Mouse (Mus musculus) forebrain, embryonic 10.5 days (tissue): ENCODE data around the gene Rgs4. TPM values are rescaled to one million over a fixed set of nuclear protein-coding genes. Genes with fewer than 3 reads are reported as not detected.

Experiments used
- DNase-seq: peaks from one replicate; pipeline ENCODE4 v3.0.0-alpha.2; 2017; ENCODE audit warnings: low spot score; ENCODE audit errors: extremely low spot score
- H3K27ac ChIP-seq: fragments of 300-500 bp; sonication (generic); 2 replicates; pipeline ENCODE4 v1.5.1; 2016; ENCODE audit warnings: mild to moderate bottlenecking
- H3K27me3 ChIP-seq: fragments of 300-500 bp; sonication (generic); 2 replicates; pipeline ENCODE4 v1.6.1; 2016; ENCODE audit warnings: mild to moderate bottlenecking; ENCODE audit not compliant: poor library complexity, severe bottlenecking
- H3K36me3 ChIP-seq: fragments of 300-500 bp; sonication (generic); replicated peaks from 2 replicates; pipeline ENCODE4 v1.6.1; 2016; ENCODE audit warnings: mild to moderate bottlenecking, moderate library complexity
- H3K4me1 ChIP-seq: fragments of 300-500 bp; sonication (generic); 2 replicates; pipeline ENCODE4 v1.6.1; 2016
- H3K4me3 ChIP-seq: fragments of 300-500 bp; sonication (generic); 2 replicates; pipeline ENCODE4 v1.5.1; 2016; ENCODE audit warnings: mild to moderate bottlenecking, moderate library complexity
- H3K9me3 ChIP-seq: fragments of 300-500 bp; sonication (generic); 2 replicates; pipeline ENCODE4 v1.6.1; 2016; ENCODE audit warnings: mild to moderate bottlenecking, moderate library complexity
- WGBS: fragments of 180-500 bp; shearing (Covaris S2); methylation state at CpG from one replicate; pipeline ENCODE4 v1.1.7; 2016; 5-methylcytosine and 5-hydroxymethylcytosine counted together
- polyA plus RNA-seq: library from polyadenylated mRNA; unstranded; fragments of >200 nt; fragmentation: Nextera tagmentation; extraction: Ambion mirVana; gene quantifications from 2 replicates; pipeline ENCODE4 v1.2.1, GENCODE M21; 2016

Rgs4 gene
- polyA plus RNA-seq, 1 experiment from 2014 or later = 2.8 TPM

- no peaks in the 10 kb centered on the region for H3K27me3 ChIP-seq
- 94% methylated on average over 6 of the region's 6 CpGs for WGBS
- H3K27ac ChIP-seq = no peak overlapping the region
- no peaks in the 10 kb centered on the region for H3K9me3 ChIP-seq
- H3K4me3 ChIP-seq = no peak overlapping the region
- H3K36me3 ChIP-seq = no peaks in the 10 kb centered on the region
- no peaks in the 10 kb centered on the region for H3K4me1 ChIP-seq
- DNase-seq = no peak
These were observed 11.3 kb downstream of the Rgs4 start for GRCm38 (mm10) chr1:169736139-169736538.

GRCm38 (mm10) chr1:169730599-169731100 lies 16.8 kb downstream of the Rgs4 start:
- WGBS = 77% methylated on average over 7 of the region's 7 CpGs
- 0 out of 2 replicates have a peak, but pooled peaks cover 3% of the 10 kb centered on the region for H3K4me1 ChIP-seq
- no peak overlapping the region for H3K4me3 ChIP-seq
- DNase-seq = no peak
- H3K27me3 ChIP-seq = no peaks in the 10 kb centered on the region
- no peaks in the 10 kb centered on the region for H3K36me3 ChIP-seq
- H3K27ac ChIP-seq = no peak overlapping the region
- H3K9me3 ChIP-seq = no peaks in the 10 kb centered on the region

- no peaks in the 10 kb centered on the region for H3K9me3 ChIP-seq
- H3K27me3 ChIP-seq = no peaks in the 10 kb centered on the region
- H3K4me1 ChIP-seq = 0 out of 2 replicates have a peak, but pooled peaks cover 3% of the 10 kb centered on the region
- no peak for DNase-seq
- H3K27ac ChIP-seq = no peak overlapping the region
- no peaks in the 10 kb centered on the region for H3K36me3 ChIP-seq
- 88% methylated on average over 3 of the region's 3 CpGs for WGBS
- no peak overlapping the region for H3K4me3 ChIP-seq
These were observed 21.1 kb downstream of the Rgs4 start for GRCm38 (mm10) chr1:169726319-169726718.

GRCm38 (mm10) chr1:169721836-169722235 lies 25.6 kb downstream of the Rgs4 start:
- WGBS = 96% methylated on average over 2 of the region's 2 CpGs
- no peak for DNase-seq
- H3K27ac ChIP-seq = no peak overlapping the region
- H3K9me3 ChIP-seq = no peaks in the 10 kb centered on the region
- H3K4me3 ChIP-seq = no peak overlapping the region
- H3K4me1 ChIP-seq = no peaks in the 10 kb centered on the region
- H3K27me3 ChIP-seq = no peaks in the 10 kb centered on the region
- H3K36me3 ChIP-seq = no peaks in the 10 kb centered on the region

GRCm38 (mm10) chr1:169704395-169705087 lies 42.9 kb downstream of the Rgs4 start:
- Histone ChIP-seq H3K36me3 (no peaks in the 10 kb centered on the region), H3K4me3 (no peak overlapping the region), H3K27ac (no peak overlapping the region), H3K4me1 (no peaks in the 10 kb centered on the region), H3K27me3 (no peaks in the 10 kb centered on the region), H3K9me3 (no peaks in the 10 kb centered on the region)
- WGBS = 95% methylated on average over 4 of the region's 4 CpGs
- no peak for DNase-seq

- no peak overlapping the region for H3K4me3 ChIP-seq
- H3K4me1 ChIP-seq = no peaks in the 10 kb centered on the region
- WGBS = 86% methylated on average over 2 of the region's 2 CpGs
- no peaks in the 10 kb centered on the region for H3K9me3 ChIP-seq
- DNase-seq = no peak
- no peaks in the 10 kb centered on the region for H3K36me3 ChIP-seq
- no peaks in the 10 kb centered on the region for H3K27me3 ChIP-seq
- no peak overlapping the region for H3K27ac ChIP-seq
These were observed 48.3 kb downstream of the Rgs4 start for GRCm38 (mm10) chr1:169699184-169699583.

- no peak for DNase-seq
- no peaks in the 10 kb centered on the region for H3K9me3 ChIP-seq
- 84% methylated on average over 4 of the region's 4 CpGs for WGBS
- H3K36me3 ChIP-seq = no peaks in the 10 kb centered on the region
- no peaks in the 10 kb centered on the region for H3K4me1 ChIP-seq
- no peak overlapping the region for H3K4me3 ChIP-seq
- no peak overlapping the region for H3K27ac ChIP-seq
- no peaks in the 10 kb centered on the region for H3K27me3 ChIP-seq
These were observed 50.2 kb downstream of the Rgs4 start for GRCm38 (mm10) chr1:169697236-169697635.

- Histone ChIP-seq H3K4me1 (no peaks in the 10 kb centered on the region), H3K27ac (no peak overlapping the region), H3K27me3 (no peaks in the 10 kb centered on the region), H3K4me3 (no peak overlapping the region), H3K36me3 (no peaks in the 10 kb centered on the region), H3K9me3 (no peaks in the 10 kb centered on the region)
- WGBS = 88% methylated on average over 3 of the region's 3 CpGs
- DNase-seq = no peak
These were observed 52.1 kb downstream of the Rgs4 start for GRCm38 (mm10) chr1:169695356-169695755.

GRCm38 (mm10) chr1:169693537-169693936 lies 53.9 kb downstream of the Rgs4 start:
- Histone ChIP-seq H3K36me3 (no peaks in the 10 kb centered on the region), H3K4me3 (no peak overlapping the region), H3K27me3 (no peaks in the 10 kb centered on the region), H3K27ac (no peak overlapping the region), H3K9me3 (no peaks in the 10 kb centered on the region), H3K4me1 (no peaks in the 10 kb centered on the region)
- DNase-seq = no peak
- WGBS = 79% methylated on average over 3 of the region's 3 CpGs

- Histone ChIP-seq H3K36me3 (no peaks in the 10 kb centered on the region), H3K4me3 (no peak overlapping the region), H3K9me3 (no peaks in the 10 kb centered on the region), H3K4me1 (no peaks in the 10 kb centered on the region), H3K27ac (no peak overlapping the region), H3K27me3 (no peaks in the 10 kb centered on the region)
- no peak for DNase-seq
- 89% methylated on average over 2 of the region's 2 CpGs for WGBS
These were observed 54.4 kb downstream of the Rgs4 start for GRCm38 (mm10) chr1:169693040-169693439.

Other genes with a start within 250 kb of the Rgs4 start
- gene Nuf2, start 216.2 kb downstream of the Rgs4 start, polyA plus RNA-seq = 95.4 and 96.4 TPM in 2 replicates
- gene Rgs5, start 92.1 kb downstream of the Rgs4 start, polyA plus RNA-seq = 0.22 and 0.35 TPM in 2 replicates
- 0.23 and 0.53 TPM in 2 replicates for gene Ccdc190, start 181.0 kb upstream of the Rgs4 start, polyA plus RNA-seq
- gene Hsd17b7, start 221.6 kb upstream of the Rgs4 start, polyA plus RNA-seq = 19.3 and 20.8 TPM in 2 replicates